Mouse (Mus musculus): ENCODE measurements around the gene Rpl9-ps1. TPM values are rescaled to one million over a fixed set of nuclear protein-coding genes. Genes with fewer than 3 reads are reported as not detected.

Gene Rpl9-ps1
- total RNA-seq, 2 experiments from 2014 or later: not detected

GRCm38 (mm10) chr11:83619037-83619436, 26.4 kb downstream of the Rpl9-ps1 start:
- no peak for DNase-seq

- no peak for DNase-seq
These were observed 27.2 kb downstream of the Rpl9-ps1 start for GRCm38 (mm10) chr11:83618238-83618637.

GRCm38 (mm10) chr11:83616586-83616985, 28.8 kb downstream of the Rpl9-ps1 start:
- no peak for DNase-seq

GRCm38 (mm10) chr11:83610900-83611299, 34.5 kb downstream of the Rpl9-ps1 start:
- no peak for DNase-seq

GRCm38 (mm10) chr11:83606396-83606795, 39.0 kb downstream of the Rpl9-ps1 start:
- DNase-seq: no peak

- no peak for DNase-seq
These were observed 39.9 kb downstream of the Rpl9-ps1 start for GRCm38 (mm10) chr11:83605535-83605934.

- DNase-seq: no peak
These were observed 40.7 kb downstream of the Rpl9-ps1 start for GRCm38 (mm10) chr11:83604698-83605097.

- no peak for DNase-seq
These were observed 42.0 kb downstream of the Rpl9-ps1 start for GRCm38 (mm10) chr11:83603399-83603798.

- DNase-seq: no peak
These were observed 44.8 kb downstream of the Rpl9-ps1 start for GRCm38 (mm10) chr11:83600576-83600975.

GRCm38 (mm10) chr11:83598991-83599390, 46.4 kb downstream of the Rpl9-ps1 start:
- DNase-seq: no peak

- DNase-seq: no peak
These were observed 47.1 kb downstream of the Rpl9-ps1 start for GRCm38 (mm10) chr11:83598207-83598837.

- no peak for DNase-seq
These were observed 47.6 kb downstream of the Rpl9-ps1 start for GRCm38 (mm10) chr11:83597796-83598195.

GRCm38 (mm10) chr11:83595669-83596455, 49.6 kb downstream of the Rpl9-ps1 start:
- no peak for DNase-seq

Other genes with a start within 250 kb of the Rpl9-ps1 start
- gene Rasl10b, start 236.5 kb downstream of the Rpl9-ps1 start, total RNA-seq (2021): 100 to 1,000 TPM; 223 to 227 TPM
- gene Gas2l2, start 216.2 kb downstream of the Rpl9-ps1 start, total RNA-seq (2021): under 1 TPM; 0.12 to 0.15 TPM
- not detected for gene 1700020L24Rik, start 207.9 kb downstream of the Rpl9-ps1 start, total RNA-seq (2021)
- 1 to 10 TPM; 2.9 to 4.0 TPM for gene Mmp28, start 182.6 kb downstream of the Rpl9-ps1 start, total RNA-seq (2021)
- gene Taf15, start 172.5 kb downstream of the Rpl9-ps1 start, total RNA-seq (2021): 10 to 100 TPM; 75.0 to 77.4 TPM
- not detected for gene Heatr9, start 123.4 kb downstream of the Rpl9-ps1 start, total RNA-seq (2021)
- not detected for gene Ccl5, start 115.1 kb downstream of the Rpl9-ps1 start, total RNA-seq (2021)
- 1 to 10 TPM; 4.6 to 5.2 TPM for gene Ccl9, start 67.0 kb downstream of the Rpl9-ps1 start, total RNA-seq (2021)
- 1 to 10 TPM in 1 of 2 experiments, under 1 TPM in 1; 0.82 to 2.0 TPM for gene Ccl6, start 52.5 kb downstream of the Rpl9-ps1 start, total RNA-seq (2021)
- gene Ccl3, start 3.7 kb upstream of the Rpl9-ps1 start, total RNA-seq (2021): not detected
- not detected for gene Ccl4, start 17.0 kb upstream of the Rpl9-ps1 start, total RNA-seq (2021)
- gene Wfdc17, start 58.4 kb upstream of the Rpl9-ps1 start, total RNA-seq (2021): under 1 TPM in 1 of 2 experiments, not detected in 1; 0.81 TPM
- not detected for gene Wfdc18, start 63.4 kb upstream of the Rpl9-ps1 start, total RNA-seq (2021)
- gene Wfdc21, start 101.3 kb upstream of the Rpl9-ps1 start, total RNA-seq (2021): not detected
- gene Heatr6, start 108.1 kb upstream of the Rpl9-ps1 start, total RNA-seq (2021): 10 to 100 TPM; 15.8 to 17.7 TPM
- under 1 TPM in 1 of 2 experiments, not detected in 1; 0.52 TPM for gene Hnf1b, start 204.4 kb upstream of the Rpl9-ps1 start, total RNA-seq (2021)